Mouse (Mus musculus) forebrain, embryonic 11.5 days (tissue): ENCODE results near the gene Mocs2. TPM values are rescaled to one million over a fixed set of nuclear protein-coding genes. Genes with fewer than 3 reads are reported as not detected.

ENCODE experiments used
- ATAC-seq: fragments of 200-750 bp; cut with Nextera tagmentation; replicated peaks from 2 replicates; pipeline ENCODE4 v1.8.0; 2017; ENCODE audit warnings: moderate TSS enrichment; ENCODE audit not compliant: low FRiP score
- DNase-seq: peaks from one replicate; pipeline ENCODE4 v3.0.0-alpha.2; 2017; ENCODE audit warnings: low spot score
- H3K27ac ChIP-seq: fragments of 300-500 bp; sonication (generic); 2 replicates; pipeline ENCODE4 v1.5.1; 2014; ENCODE audit warnings: low read depth, low read length
- H3K27me3 ChIP-seq: fragments of 300-500 bp; sonication (generic); 2 replicates; pipeline ENCODE4 v1.6.1; 2014; ENCODE audit warnings: mild to moderate bottlenecking, low read length, mixed read lengths; ENCODE audit not compliant: control insufficient read depth, insufficient read depth
- H3K36me3 ChIP-seq: fragments of 300-500 bp; sonication (generic); 2 replicates; pipeline ENCODE4 v1.6.1; 2014; ENCODE audit warnings: mild to moderate bottlenecking, low read length, moderate library complexity, mixed read lengths; ENCODE audit not compliant: control insufficient read depth, insufficient read depth
- H3K4me1 ChIP-seq: fragments of 300-500 bp; sonication (generic); replicated peaks from 2 replicates; pipeline ENCODE4 v1.6.1; 2014; ENCODE audit warnings: low read length, mixed read lengths; ENCODE audit not compliant: control insufficient read depth, insufficient read depth
- H3K4me2 ChIP-seq: fragments of 300-500 bp; sonication (generic); 2 replicates; pipeline ENCODE4 v1.6.1; 2014; ENCODE audit warnings: low read depth, mild to moderate bottlenecking, low read length, moderate library complexity, mixed read lengths; ENCODE audit not compliant: severe bottlenecking
- H3K4me3 ChIP-seq: fragments of 300-500 bp; sonication (generic); 2 replicates; pipeline ENCODE4 v1.5.1; 2014; ENCODE audit warnings: low read depth, low read length
- H3K9ac ChIP-seq: fragments of 300-500 bp; sonication (generic); 2 replicates; pipeline ENCODE4 v1.6.1; 2014; ENCODE audit warnings: low read length
- H3K9me3 ChIP-seq: fragments of 300-500 bp; sonication (generic); 2 replicates; pipeline ENCODE4 v1.6.1; 2016; ENCODE audit warnings: low read length, mixed read lengths; ENCODE audit not compliant: control insufficient read depth
- WGBS: fragments of 180-500 bp; shearing (Covaris S2); extraction: QIAGEN DNeasy Blood & Tissue Kit; methylation state at CpG from one replicate; pipeline ENCODE4 v1.1.7; 2014; 5-methylcytosine and 5-hydroxymethylcytosine counted together
- polyA plus RNA-seq: library from polyadenylated mRNA; unstranded; fragments of >200 nt; fragmentation: Nextera tagmentation; extraction: Ambion mirVana; gene quantifications from 2 replicates; pipeline ENCODE4 v1.2.1, GENCODE M21; 2014

Mocs2 gene
- 74.6 and 81.7 TPM in 2 replicates for polyA plus RNA-seq

GRCm38 (mm10) chr13:114817751-114818360, at the start of gene Mocs2:
Gene Mocs2, plus strand, starts transcription at chr13:114818236.
- Histone ChIP-seq H3K4me1 (no peaks in the 10 kb centered on the region), H3K4me3 (peak within 1 kb of the TSS; percentile 67), H3K9ac (peak within 1 kb of the TSS; percentile 63), H3K9me3 (no peaks in the 10 kb centered on the region), H3K4me2 (peak within 1 kb of the TSS; percentile 86), H3K36me3 (no peaks in the 10 kb centered on the region; the same call in 1 of the 2 replicates), H3K27ac (no peak within 1 kb of the TSS), H3K27me3 (no peaks in the 10 kb centered on the region)
- DNase-seq: peak; percentile 97
- 1% methylated on average over 39 of the region's 39 CpGs for WGBS
- ATAC-seq: peak; percentile 98

- Histone ChIP-seq H3K4me1 (no peaks in the 10 kb centered on the region), H3K4me3 (no peak overlapping the region), H3K4me2 (no peak overlapping the region), H3K27me3 (no peaks in the 10 kb centered on the region), H3K9ac (no peak overlapping the region), H3K36me3 (no peaks in the 10 kb centered on the region), H3K9me3 (no peaks in the 10 kb centered on the region), H3K27ac (no peak overlapping the region)
- 86% methylated on average over 1 of the region's 1 CpGs for WGBS
- no peak for DNase-seq
- no peak for ATAC-seq
Measured at GRCm38 (mm10) chr13:114791511-114791910, 26.5 kb upstream of the Mocs2 start.

GRCm38 (mm10) chr13:114793250-114794030, 24.6 kb upstream of the Mocs2 start:
- Histone ChIP-seq H3K4me2 (no peak overlapping the region), H3K4me3 (no peak overlapping the region), H3K4me1 (no peaks in the 10 kb centered on the region), H3K36me3 (no peaks in the 10 kb centered on the region), H3K27me3 (no peaks in the 10 kb centered on the region), H3K27ac (no peak overlapping the region), H3K9ac (no peak overlapping the region), H3K9me3 (no peaks in the 10 kb centered on the region)
- ATAC-seq (peak; percentile 64), DNase-seq (peak; percentile 67)
- 45% methylated on average over 6 of the region's 6 CpGs for WGBS

GRCm38 (mm10) chr13:114801857-114802256, 16.2 kb upstream of the Mocs2 start:
- Histone ChIP-seq H3K4me2 (no peak overlapping the region), H3K9me3 (no peaks in the 10 kb centered on the region), H3K27me3 (no peaks in the 10 kb centered on the region), H3K4me1 (no peaks in the 10 kb centered on the region), H3K9ac (no peak overlapping the region), H3K27ac (no peak overlapping the region), H3K4me3 (no peak overlapping the region), H3K36me3 (no peaks in the 10 kb centered on the region)
- ATAC-seq (no peak), DNase-seq (no peak)
- 72% methylated on average over 3 of the region's 3 CpGs for WGBS

GRCm38 (mm10) chr13:114802971-114803370, 15.1 kb upstream of the Mocs2 start:
- Histone ChIP-seq H3K4me1 (no peaks in the 10 kb centered on the region), H3K4me3 (no peak overlapping the region), H3K27me3 (no peaks in the 10 kb centered on the region), H3K4me2 (no peak overlapping the region), H3K36me3 (no peaks in the 10 kb centered on the region), H3K9me3 (no peaks in the 10 kb centered on the region), H3K27ac (no peak overlapping the region), H3K9ac (no peak overlapping the region)
- no peak for DNase-seq
- ATAC-seq: no peak
- WGBS: 86% methylated on average over 2 of the region's 2 CpGs

GRCm38 (mm10) chr13:114809624-114810210, 8.3 kb upstream of the Mocs2 start:
- WGBS: 87% methylated on average over 5 of the region's 5 CpGs
- Histone ChIP-seq H3K27me3 (no peaks in the 10 kb centered on the region), H3K36me3 (no peaks in the 10 kb centered on the region), H3K9ac (no peak overlapping the region), H3K4me1 (no peaks in the 10 kb centered on the region), H3K9me3 (no peaks in the 10 kb centered on the region), H3K4me2 (no peak overlapping the region), H3K27ac (no peak overlapping the region), H3K4me3 (no peak overlapping the region)
- ATAC-seq (no peak), DNase-seq (no peak)

- peak overlapping the region; percentile 86 for H3K4me2 ChIP-seq
- no peaks in the 10 kb centered on the region; the same call in 1 of the 2 replicates for H3K36me3 ChIP-seq
- 30% methylated on average over 9 of the region's 9 CpGs for WGBS
- H3K4me1 ChIP-seq: no peaks in the 10 kb centered on the region
- H3K9me3 ChIP-seq: no peaks in the 10 kb centered on the region
- ATAC-seq (peak; percentile 62), DNase-seq (no peak)
- peak overlapping the region; percentile 67 for H3K4me3 ChIP-seq
- H3K27me3 ChIP-seq: no peaks in the 10 kb centered on the region
- no peak overlapping the region for H3K27ac ChIP-seq
- H3K9ac ChIP-seq: peak overlapping the region; percentile 63
Measured at GRCm38 (mm10) chr13:114818513-114818912, 477 bp downstream of the Mocs2 start.

GRCm38 (mm10) chr13:114822871-114823270, 4.8 kb downstream of the Mocs2 start:
- H3K36me3 ChIP-seq: no peaks in the 10 kb centered on the region; the same call in 1 of the 2 replicates
- 100% methylated on average over 2 of the region's 2 CpGs for WGBS
- no peak overlapping the region for H3K9ac ChIP-seq
- H3K4me2 ChIP-seq: no peak overlapping the region
- ATAC-seq (no peak), DNase-seq (no peak)
- H3K27ac ChIP-seq: no peak overlapping the region
- H3K27me3 ChIP-seq: no peaks in the 10 kb centered on the region
- no peaks in the 10 kb centered on the region for H3K4me1 ChIP-seq
- H3K4me3 ChIP-seq: no peak overlapping the region
- H3K9me3 ChIP-seq: no peaks in the 10 kb centered on the region
